Mouse (Mus musculus): ENCODE data around the gene St8sia2.
"Not testable (repeated sequence)": the region's sequence is repeated elsewhere in the genome, so short reads cannot be mapped to it uniquely, and the experiment has no call there.

The St8sia2 gene

GRCm38 (mm10) chr7:74006775-74007371, 6.6 kb downstream of the St8sia2 start:
- H3K27me3 ChIP-seq (ENCODE audit: insufficient read depth, low read length), result peaks cover 63% of the 10 kb centered on the region
- no peaks in the 10 kb centered on the region for H3K9me3 ChIP-seq (ENCODE audit: low read length)
- no peaks in the 10 kb centered on the region for H3K36me3 ChIP-seq (ENCODE audit: insufficient read depth, low read length)
- H3K4me1 ChIP-seq (replicated peaks; ENCODE audit: low read depth, low read length), result peaks cover 10% of the 10 kb centered on the region
- TF ChIP-seq POU5F1 (IDR thresholded peaks at IDR 0.05; ENCODE audit: borderline replicate concordance, low read length) (no peak), CTCF (conservative IDR thresholded peaks at IDR 0.05; ENCODE audit: low read length) (no peak), NANOG (IDR thresholded peaks at IDR 0.05; ENCODE audit: borderline replicate concordance, low read length) (no peak)
- no peak overlapping the region for H3K4me3 ChIP-seq (replicated peaks; ENCODE audit: low read length)

DNA sequence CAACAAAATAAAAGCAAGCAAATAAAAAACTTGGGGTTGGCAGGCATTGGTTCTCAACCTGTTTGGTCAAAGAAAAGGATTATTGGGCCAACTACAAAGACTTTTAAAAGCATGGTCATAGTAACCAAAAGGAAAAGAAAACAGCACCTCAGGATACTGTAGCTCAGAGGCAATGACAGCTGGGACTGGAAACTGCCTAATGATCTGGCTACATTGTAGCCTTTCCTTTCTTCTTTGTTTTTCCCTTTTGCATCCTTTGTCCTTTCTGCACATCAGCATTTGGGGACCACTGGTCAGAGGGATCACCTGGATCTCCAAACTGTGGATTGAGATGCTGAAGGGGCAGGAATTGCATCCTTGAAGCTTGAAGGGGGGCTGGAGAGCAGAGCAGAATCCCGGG, 7.1 kb downstream of the St8sia2 start:
- Histone ChIP-seq H3K36me3 (ENCODE audit: insufficient read depth, low read length) (no peaks in the 10 kb centered on the region), H3K4me3 (replicated peaks; ENCODE audit: low read length) (no peak overlapping the region), H3K27me3 (ENCODE audit: insufficient read depth, low read length) (peaks cover 58% of the 10 kb centered on the region), H3K9me3 (ENCODE audit: low read length) (no peaks in the 10 kb centered on the region), H3K4me1 (replicated peaks; ENCODE audit: low read depth, low read length) (peaks cover 8% of the 10 kb centered on the region)
- no peak for TF ChIP-seq POU5F1 (IDR thresholded peaks at IDR 0.05; ENCODE audit: borderline replicate concordance, low read length)
- no peak for TF ChIP-seq CTCF (conservative IDR thresholded peaks at IDR 0.05; ENCODE audit: low read length)
- no peak for TF ChIP-seq NANOG (IDR thresholded peaks at IDR 0.05; ENCODE audit: borderline replicate concordance, low read length)

DNA sequence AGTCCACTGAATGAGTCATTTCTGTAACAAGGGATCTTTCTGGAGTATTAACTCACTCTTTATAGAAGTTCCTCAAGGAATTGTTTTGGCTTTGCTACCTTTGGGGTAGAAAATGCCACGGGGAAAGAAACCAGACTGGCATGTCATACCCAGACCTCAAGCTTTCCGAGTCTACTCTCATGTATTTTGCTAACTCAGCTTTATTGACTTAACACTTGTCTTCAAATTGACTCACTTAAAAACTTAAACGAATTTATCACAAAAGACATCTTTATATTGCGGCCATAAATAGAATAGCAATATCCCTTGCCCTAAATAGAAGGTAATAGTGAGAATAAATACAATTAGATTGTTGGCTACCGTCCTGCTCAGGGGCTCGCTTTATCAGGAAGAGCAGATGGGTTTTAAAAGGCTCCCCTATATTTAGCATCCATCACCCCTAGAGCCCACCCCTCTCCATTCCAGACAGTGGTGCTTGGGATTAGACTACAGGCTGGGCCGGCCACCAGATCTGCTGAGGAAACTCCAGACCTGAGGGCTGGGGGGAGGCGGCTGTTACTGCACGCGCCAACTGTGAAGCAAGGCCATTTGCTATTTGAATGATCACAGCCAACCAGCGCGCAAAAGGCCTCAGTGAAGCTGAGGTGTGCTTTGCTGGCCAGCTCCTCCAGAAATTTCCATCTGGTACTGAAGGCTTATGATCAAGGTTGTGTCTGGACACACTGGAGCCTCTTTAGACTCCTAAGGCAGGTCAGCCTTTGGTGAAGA, 12.6 kb downstream of the St8sia2 start:
- Histone ChIP-seq H3K4me1 (replicated peaks; ENCODE audit: low read depth, low read length) (no peaks in the 10 kb centered on the region), H3K27me3 (ENCODE audit: insufficient read depth, low read length) (peaks cover 32% of the 10 kb centered on the region), H3K4me3 (replicated peaks; ENCODE audit: low read length) (no peak overlapping the region), H3K36me3 (ENCODE audit: insufficient read depth, low read length) (no peaks in the 10 kb centered on the region), H3K9me3 (ENCODE audit: low read length) (peaks cover 10% of the 10 kb centered on the region)
- TF ChIP-seq POU5F1 (IDR thresholded peaks at IDR 0.05; ENCODE audit: borderline replicate concordance, low read length) (no peak), NANOG (IDR thresholded peaks at IDR 0.05; ENCODE audit: borderline replicate concordance, low read length) (no peak), CTCF (conservative IDR thresholded peaks at IDR 0.05; ENCODE audit: low read length) (no peak)

DNA sequence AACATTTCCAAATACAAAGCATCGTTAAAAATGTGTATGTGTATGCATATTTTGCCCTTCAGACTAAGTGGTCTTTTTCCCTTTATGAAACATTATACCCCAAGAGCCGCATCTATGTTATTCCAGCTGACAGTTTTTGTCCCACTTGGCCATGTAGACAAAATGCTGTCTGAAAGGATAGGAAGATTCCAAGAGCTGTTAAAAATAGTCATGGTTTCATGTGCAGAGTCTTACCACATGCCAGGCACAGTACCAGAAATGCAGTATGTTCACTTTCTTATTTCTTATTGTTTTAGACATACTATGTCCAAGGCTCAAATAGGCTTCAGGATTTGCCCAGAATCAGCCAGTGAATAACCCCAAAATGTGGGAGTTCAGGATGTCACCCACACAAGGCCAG, 24.1 kb downstream of the St8sia2 start:
- no peaks in the 10 kb centered on the region for H3K27me3 ChIP-seq (ENCODE audit: insufficient read depth, low read length)
- TF ChIP-seq NANOG (IDR thresholded peaks at IDR 0.05; ENCODE audit: borderline replicate concordance, low read length), result no peak
- no peak for TF ChIP-seq CTCF (conservative IDR thresholded peaks at IDR 0.05; ENCODE audit: low read length)
- no peak for TF ChIP-seq POU5F1 (IDR thresholded peaks at IDR 0.05; ENCODE audit: borderline replicate concordance, low read length)
- H3K9me3 ChIP-seq (ENCODE audit: low read length), result peaks cover 12% of the 10 kb centered on the region
- H3K36me3 ChIP-seq (ENCODE audit: insufficient read depth, low read length), result no peaks in the 10 kb centered on the region
- no peak overlapping the region for H3K4me3 ChIP-seq (replicated peaks; ENCODE audit: low read length)
- no peaks in the 10 kb centered on the region for H3K4me1 ChIP-seq (replicated peaks; ENCODE audit: low read depth, low read length)

DNA sequence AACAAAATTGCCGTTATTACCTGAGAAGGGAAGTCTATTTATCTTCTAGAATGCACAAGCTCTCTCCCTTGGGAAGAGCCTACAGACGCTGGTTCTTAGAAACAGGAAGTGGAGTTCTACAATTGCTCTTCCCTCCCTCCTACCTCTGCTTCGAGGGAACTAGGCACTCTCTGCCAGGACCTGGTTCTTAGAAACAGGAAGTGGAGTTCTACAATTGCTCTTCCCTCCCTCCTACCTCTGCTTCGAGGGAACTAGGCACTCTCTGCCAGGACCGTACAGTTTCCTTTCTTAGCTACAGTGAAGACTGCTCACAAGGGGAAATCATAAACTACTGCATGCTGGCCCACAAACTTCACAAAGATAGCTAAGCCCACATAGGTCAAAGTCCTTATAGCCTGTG, 41.3 kb downstream of the St8sia2 start:
- not testable (repeated sequence) for H3K4me3 ChIP-seq (replicated peaks; ENCODE audit: low read length); H3K9me3 ChIP-seq (ENCODE audit: low read length); H3K36me3 ChIP-seq (ENCODE audit: insufficient read depth, low read length); H3K27me3 ChIP-seq (ENCODE audit: insufficient read depth, low read length); H3K4me1 ChIP-seq (replicated peaks; ENCODE audit: low read depth, low read length)

GRCm38 (mm10) chr7:73965164-73965563, 48.3 kb downstream of the St8sia2 start:
- no peak for TF ChIP-seq POU5F1 (IDR thresholded peaks at IDR 0.05; ENCODE audit: borderline replicate concordance, low read length)
- no peak for TF ChIP-seq NANOG (IDR thresholded peaks at IDR 0.05; ENCODE audit: borderline replicate concordance, low read length)
- TF ChIP-seq CTCF (conservative IDR thresholded peaks at IDR 0.05; ENCODE audit: low read length), result no peak
- Histone ChIP-seq H3K4me1 (replicated peaks; ENCODE audit: low read depth, low read length) (0 out of 2 replicates have a peak, but pooled peaks cover 4% of the 10 kb centered on the region), H3K4me3 (replicated peaks; ENCODE audit: low read length) (no peak overlapping the region), H3K27me3 (ENCODE audit: insufficient read depth, low read length) (peaks cover 10% of the 10 kb centered on the region), H3K36me3 (ENCODE audit: insufficient read depth, low read length) (no peaks in the 10 kb centered on the region), H3K9me3 (ENCODE audit: low read length) (peaks cover 12% of the 10 kb centered on the region)

GRCm38 (mm10) chr7:73962431-73962830, 51.1 kb downstream of the St8sia2 start:
- Histone ChIP-seq H3K36me3 (ENCODE audit: insufficient read depth, low read length) (no peaks in the 10 kb centered on the region), H3K9me3 (ENCODE audit: low read length) (peaks cover 6% of the 10 kb centered on the region), H3K4me3 (replicated peaks; ENCODE audit: low read length) (no peak overlapping the region), H3K27me3 (ENCODE audit: insufficient read depth, low read length) (peaks cover 12% of the 10 kb centered on the region), H3K4me1 (replicated peaks; ENCODE audit: low read depth, low read length) (0 out of 2 replicates have a peak, but pooled peaks cover 4% of the 10 kb centered on the region)
- TF ChIP-seq NANOG (IDR thresholded peaks at IDR 0.05; ENCODE audit: borderline replicate concordance, low read length) (no peak), POU5F1 (IDR thresholded peaks at IDR 0.05; ENCODE audit: borderline replicate concordance, low read length) (no peak), CTCF (conservative IDR thresholded peaks at IDR 0.05; ENCODE audit: low read length) (no peak)

DNA sequence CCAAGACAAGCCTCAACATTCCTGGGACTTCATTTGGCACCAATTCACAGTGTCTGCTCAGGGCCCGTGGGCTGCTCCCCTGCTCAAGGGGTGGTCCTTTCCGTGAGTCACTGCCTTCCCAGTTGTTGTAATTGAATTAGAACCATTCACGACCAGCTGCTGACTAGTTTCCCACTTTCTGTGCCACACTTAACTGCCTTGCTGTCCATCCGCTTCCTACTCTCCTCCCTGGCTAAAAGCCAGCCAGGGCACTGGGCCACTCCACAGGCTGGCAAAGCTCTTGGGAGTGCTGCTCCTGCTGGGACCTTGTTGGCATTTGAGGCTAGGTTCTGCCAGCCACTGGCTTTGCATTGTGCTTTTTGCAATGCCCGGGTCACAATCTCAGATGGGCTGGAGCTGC, 59.0 kb downstream of the St8sia2 start:
- Histone ChIP-seq H3K9me3 (ENCODE audit: low read length) (0 out of 2 replicates have a peak, but pooled peaks cover 16% of the 10 kb centered on the region), H3K4me1 (replicated peaks; ENCODE audit: low read depth, low read length) (no peaks in the 10 kb centered on the region), H3K4me3 (replicated peaks; ENCODE audit: low read length) (no peak overlapping the region), H3K36me3 (ENCODE audit: insufficient read depth, low read length) (no peaks in the 10 kb centered on the region), H3K27me3 (ENCODE audit: insufficient read depth, low read length) (peaks cover 3% of the 10 kb centered on the region)
- no peak for TF ChIP-seq CTCF (conservative IDR thresholded peaks at IDR 0.05; ENCODE audit: low read length)
- TF ChIP-seq NANOG (IDR thresholded peaks at IDR 0.05; ENCODE audit: borderline replicate concordance, low read length), result no peak
- TF ChIP-seq POU5F1 (IDR thresholded peaks at IDR 0.05; ENCODE audit: borderline replicate concordance, low read length), result no peak
